Mouse (Mus musculus): ENCODE results near the gene Zfp609. TPM values are rescaled to one million over a fixed set of nuclear protein-coding genes. Genes with fewer than 3 reads are reported as not detected.

The Zfp609 gene
- polyA plus RNA-seq, 1 experiment from 2014 or later, result 8.1 TPM

DNA sequence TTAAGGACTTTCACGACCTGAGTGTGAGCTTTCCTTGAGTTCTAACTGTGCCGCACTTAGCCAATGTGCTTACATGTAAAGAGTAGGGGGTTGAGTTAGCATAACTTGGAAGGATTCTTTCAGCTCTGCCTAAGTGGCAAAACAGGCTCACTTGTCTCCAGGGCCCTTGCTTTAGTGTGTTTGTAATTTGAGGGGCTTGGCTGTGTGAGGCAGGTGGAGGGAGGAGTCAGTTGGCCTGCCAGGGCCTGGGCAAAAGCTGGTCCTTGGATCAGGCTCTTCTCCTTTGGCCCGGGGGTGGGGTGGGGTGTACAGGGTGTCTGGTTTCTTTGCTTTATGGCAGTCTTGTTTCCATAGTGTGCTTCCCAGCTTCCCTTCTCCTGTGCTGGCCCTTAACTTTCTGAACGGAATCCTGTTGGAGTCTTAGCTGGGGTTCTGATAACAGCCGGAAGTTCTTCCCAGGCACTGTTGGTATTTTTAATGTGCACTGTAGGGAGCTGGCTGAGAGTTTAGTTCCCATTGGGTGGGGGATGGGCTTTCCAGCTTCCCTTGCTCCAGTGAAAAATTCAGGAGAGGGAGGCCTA is 148.1 kb downstream of the Zfp609 start:
- H3K4me2 ChIP-seq (replicated peaks), result peak overlapping the region; percentile 89
- WGBS, result under 1% methylated on average over 5 of the region's 5 CpGs
- peaks cover 51% of the 10 kb centered on the region for H3K4me1 ChIP-seq
- 0 out of 2 replicates have a peak, but pooled peaks cover 3% of the 10 kb centered on the region for H3K36me3 ChIP-seq
- H3K4me3 ChIP-seq, result peak overlapping the region; percentile 68
- peak; percentile 67 for ATAC-seq (ENCODE audit: low FRiP score, low read depth)
- peak overlapping the region; percentile 46 for H3K9ac ChIP-seq
- H3K27ac ChIP-seq, result peak overlapping the region; percentile 87
- H3K9me3 ChIP-seq, result no peaks in the 10 kb centered on the region
- H3K27me3 ChIP-seq, result no peaks in the 10 kb centered on the region

DNA sequence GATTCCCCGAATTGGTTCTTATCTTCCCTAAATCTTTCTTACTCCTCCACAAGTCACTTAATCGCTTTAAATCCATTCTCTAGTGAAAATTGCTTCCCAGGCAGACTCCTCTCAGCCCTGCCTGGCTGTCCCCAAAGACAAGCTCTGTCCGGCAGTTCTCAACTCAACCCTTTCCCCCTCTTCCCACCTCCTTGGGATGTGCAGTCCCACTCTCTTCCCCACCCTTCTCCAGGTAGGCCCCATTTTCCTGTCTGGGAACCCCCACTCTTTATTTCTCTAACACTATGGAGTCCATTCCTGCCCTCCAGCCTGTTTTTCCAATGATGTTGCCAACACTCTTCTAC is 150.3 kb downstream of the Zfp609 start:
- Histone ChIP-seq H3K27ac (peak overlapping the region; percentile 69; the same call in 1 of the 2 replicates), H3K9ac (peak overlapping the region; percentile 82), H3K9me3 (no peaks in the 10 kb centered on the region), H3K4me1 (peaks cover 58% of the 10 kb centered on the region), H3K4me2 (replicated peaks) (peak overlapping the region; percentile 89), H3K27me3 (no peaks in the 10 kb centered on the region), H3K36me3 (0 out of 2 replicates have a peak, but pooled peaks cover 3% of the 10 kb centered on the region), H3K4me3 (peak overlapping the region; percentile 68)
- ATAC-seq (ENCODE audit: low FRiP score, low read depth), result no peak
- WGBS, result 5% methylated on average over 3 of the region's 3 CpGs

DNA sequence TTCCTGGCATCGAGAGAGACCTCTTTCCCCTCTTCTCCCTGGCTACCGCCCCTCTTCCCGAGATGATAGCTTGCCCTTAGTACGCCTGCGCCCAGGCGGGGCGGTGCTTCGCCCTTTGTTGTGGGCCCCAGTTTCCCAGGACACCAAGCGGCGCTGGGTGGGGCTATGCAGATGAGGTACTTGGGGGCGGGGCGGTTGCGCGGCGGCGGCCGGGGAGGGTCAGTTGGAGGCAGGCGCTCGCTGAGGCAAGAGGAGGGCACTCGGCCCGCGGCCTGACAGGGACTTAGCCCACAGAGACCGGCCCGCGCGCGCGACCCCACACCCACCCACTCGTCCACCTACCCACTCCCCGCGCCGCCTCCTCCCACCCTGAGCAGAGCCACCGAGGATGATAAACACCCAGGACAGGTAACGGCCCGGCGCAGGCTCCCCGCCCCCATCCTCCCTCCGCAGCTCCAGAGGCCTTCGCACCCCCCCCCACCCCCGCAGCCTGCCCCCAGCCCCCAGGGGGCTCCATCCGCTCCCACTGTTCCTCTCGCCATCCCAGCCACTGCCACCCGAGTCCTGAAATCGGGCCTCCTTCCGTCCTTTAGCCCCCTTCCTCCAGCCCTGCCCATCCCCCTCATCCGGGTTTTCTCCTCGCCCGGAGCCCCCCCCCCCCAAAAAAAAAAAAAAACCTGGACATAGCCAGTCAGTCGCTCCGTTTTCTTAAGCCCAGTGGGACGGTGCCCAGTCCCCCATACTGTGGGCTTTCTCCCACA is 150.8 kb downstream of the Zfp609 start:
- no peak overlapping the region; the same call in 1 of the 2 replicates for H3K27ac ChIP-seq
- no peaks in the 10 kb centered on the region for H3K9me3 ChIP-seq
- peak; percentile 96 for ATAC-seq (ENCODE audit: low FRiP score, low read depth)
- H3K4me2 ChIP-seq (replicated peaks), result peak overlapping the region; percentile 89
- 0 out of 2 replicates have a peak, but pooled peaks cover 3% of the 10 kb centered on the region for H3K36me3 ChIP-seq
- peak overlapping the region; percentile 68 for H3K4me3 ChIP-seq
- H3K9ac ChIP-seq, result peak overlapping the region; percentile 82
- WGBS, result 1% methylated on average over 40 of the region's 51 CpGs
- H3K4me1 ChIP-seq, result peaks cover 57% of the 10 kb centered on the region
- H3K27me3 ChIP-seq, result no peaks in the 10 kb centered on the region

DNA sequence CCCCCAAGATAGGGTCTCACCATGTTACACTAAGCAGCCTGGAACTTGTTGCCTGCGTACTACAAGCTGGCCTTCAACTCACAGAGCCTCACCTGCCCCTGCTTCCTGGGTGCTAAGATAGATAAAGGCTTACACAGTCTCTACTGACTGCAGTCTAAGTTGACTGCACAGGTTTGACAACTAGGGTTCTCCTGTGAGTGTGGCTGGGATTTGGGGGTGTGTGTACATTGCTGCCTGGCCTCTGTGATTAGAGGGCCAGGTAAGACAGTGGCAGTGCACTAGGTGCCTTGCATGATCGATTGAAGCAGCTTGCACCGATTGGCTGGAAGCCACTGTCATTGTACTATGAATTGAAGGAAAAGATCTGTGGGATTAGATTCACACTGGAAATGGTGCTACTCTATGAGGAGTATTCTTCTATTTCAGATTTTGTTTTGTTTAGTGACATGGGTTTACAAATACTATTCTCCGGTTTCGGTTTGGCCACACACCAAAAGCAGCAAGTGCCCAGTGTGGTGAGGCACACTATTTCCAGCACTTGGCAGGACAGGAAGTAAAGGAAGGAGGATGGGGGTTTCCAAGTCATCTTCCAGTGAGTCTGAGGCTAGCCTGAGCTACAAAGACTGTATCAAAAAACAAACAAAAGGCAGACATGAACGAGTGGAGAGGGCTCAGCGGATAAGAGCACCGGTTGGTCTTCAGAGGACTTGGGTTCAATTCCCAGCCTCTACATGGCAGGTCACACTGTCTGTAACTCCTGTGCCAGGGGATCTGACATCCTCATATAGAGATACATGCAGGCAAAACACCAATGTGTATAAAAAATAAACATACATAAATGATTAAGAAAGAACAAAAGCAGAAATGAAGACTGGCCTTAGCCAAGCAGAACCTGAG is 151.7 kb downstream of the Zfp609 start:
- Histone ChIP-seq H3K27me3 (no peaks in the 10 kb centered on the region), H3K9me3 (no peaks in the 10 kb centered on the region), H3K9ac (peak overlapping the region; percentile 58), H3K4me3 (peak overlapping the region; percentile 68), H3K4me2 (replicated peaks) (peak overlapping the region; percentile 89), H3K4me1 (peaks cover 53% of the 10 kb centered on the region), H3K36me3 (0 out of 2 replicates have a peak, but pooled peaks cover 2% of the 10 kb centered on the region), H3K27ac (peak overlapping the region; percentile 33; the same call in 1 of the 2 replicates)
- ATAC-seq (ENCODE audit: low FRiP score, low read depth), result peak; percentile 12
- WGBS, result 53% methylated on average over 8 of the region's 8 CpGs

DNA sequence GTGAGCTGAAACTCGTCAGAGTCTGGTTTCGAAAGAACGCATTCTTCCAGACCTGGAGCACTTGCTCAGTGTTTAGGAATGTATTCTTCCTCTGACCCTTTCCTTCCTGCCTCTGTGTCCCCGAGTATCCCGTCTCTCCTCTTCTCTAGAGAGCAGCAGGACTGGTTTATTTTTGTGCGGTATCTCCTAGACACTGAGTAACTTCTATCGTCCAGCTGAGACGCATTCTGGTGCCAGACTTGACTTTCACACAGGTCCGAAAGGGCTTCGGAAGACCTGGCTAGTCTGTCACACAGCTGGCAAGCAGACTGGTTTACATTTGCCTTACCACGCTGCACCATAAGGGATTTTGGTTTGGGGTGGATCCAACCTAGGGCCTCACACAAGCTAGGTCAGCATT is 154.4 kb downstream of the Zfp609 start:
- Histone ChIP-seq H3K27ac (peak overlapping the region; percentile 67; the same call in 1 of the 2 replicates), H3K4me1 (peaks cover 26% of the 10 kb centered on the region), H3K36me3 (no peaks in the 10 kb centered on the region), H3K4me3 (no peak overlapping the region), H3K27me3 (no peaks in the 10 kb centered on the region), H3K9me3 (no peaks in the 10 kb centered on the region), H3K9ac (no peak overlapping the region), H3K4me2 (replicated peaks) (no peak overlapping the region)
- 69% methylated on average over 11 of the region's 11 CpGs for WGBS
- ATAC-seq (ENCODE audit: low FRiP score, low read depth), result no peak

DNA sequence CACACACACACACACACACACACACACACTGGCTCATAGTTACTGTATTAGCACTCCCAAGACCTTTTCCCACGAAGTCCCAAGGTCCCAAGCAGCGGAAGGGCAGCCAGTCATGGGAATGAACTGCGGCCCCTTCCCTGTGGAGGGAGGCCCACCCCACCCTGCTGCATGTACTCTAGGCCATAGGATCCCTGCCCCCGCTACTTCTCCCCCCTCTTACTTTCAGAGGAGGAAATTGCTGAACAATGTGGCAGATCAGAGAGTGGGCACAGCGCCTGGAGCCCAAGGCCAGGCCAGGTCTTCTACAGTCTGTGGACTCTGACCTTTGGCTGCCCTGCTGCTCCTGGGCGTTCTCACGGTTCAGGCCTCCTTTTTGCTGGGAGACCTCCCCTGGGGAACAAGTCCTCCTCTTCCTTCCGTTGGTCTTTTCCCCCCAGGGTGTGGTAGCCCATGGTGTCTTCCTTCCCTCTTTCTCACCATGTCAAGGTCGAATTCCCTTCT is 155.9 kb downstream of the Zfp609 start:
- H3K4me1 ChIP-seq, result peaks cover 16% of the 10 kb centered on the region
- no peak overlapping the region for H3K27ac ChIP-seq
- no peak overlapping the region for H3K4me3 ChIP-seq
- no peaks in the 10 kb centered on the region for H3K9me3 ChIP-seq
- ATAC-seq (ENCODE audit: low FRiP score, low read depth), result no peak
- no peaks in the 10 kb centered on the region for H3K36me3 ChIP-seq
- no peaks in the 10 kb centered on the region for H3K27me3 ChIP-seq
- H3K9ac ChIP-seq, result no peak overlapping the region
- 63% methylated on average over 9 of the region's 9 CpGs for WGBS
- no peak overlapping the region for H3K4me2 ChIP-seq (replicated peaks)

DNA sequence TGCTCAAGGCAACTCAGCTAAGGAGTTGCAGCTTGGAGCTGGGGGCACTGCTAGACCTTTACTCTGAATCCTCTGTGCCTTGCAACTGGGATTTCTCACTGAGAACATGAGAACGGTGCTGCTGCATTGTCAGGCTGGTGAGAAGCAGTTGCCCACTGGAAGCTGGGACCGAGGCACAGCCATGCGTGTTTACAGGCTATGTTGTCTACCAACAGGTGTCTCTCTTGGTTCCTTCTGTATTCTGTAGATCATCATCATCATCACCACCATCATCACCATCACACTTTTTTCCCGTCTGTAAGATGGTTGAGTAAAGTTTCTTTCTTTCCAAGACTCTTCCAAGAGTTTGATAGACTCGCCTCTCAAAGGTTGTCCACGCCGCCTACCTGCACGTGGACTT is 159.7 kb downstream of the Zfp609 start, which contains the start of gene Oaz2:
TSS of gene Oaz2 (plus strand) at position 301 of the 400 bp plus-strand sequence.
- Histone ChIP-seq H3K36me3 (no peaks in the 10 kb centered on the region), H3K9ac (no peak within 1 kb of the TSS), H3K4me1 (peaks cover 6% of the 10 kb centered on the region), H3K9me3 (no peaks in the 10 kb centered on the region), H3K27ac (no peak within 1 kb of the TSS), H3K27me3 (no peaks in the 10 kb centered on the region), H3K4me2 (replicated peaks) (no peak within 1 kb of the TSS), H3K4me3 (no peak within 1 kb of the TSS)
- ATAC-seq (ENCODE audit: low FRiP score, low read depth), result no peak
- WGBS, result 90% methylated on average over 8 of the region's 8 CpGs

DNA sequence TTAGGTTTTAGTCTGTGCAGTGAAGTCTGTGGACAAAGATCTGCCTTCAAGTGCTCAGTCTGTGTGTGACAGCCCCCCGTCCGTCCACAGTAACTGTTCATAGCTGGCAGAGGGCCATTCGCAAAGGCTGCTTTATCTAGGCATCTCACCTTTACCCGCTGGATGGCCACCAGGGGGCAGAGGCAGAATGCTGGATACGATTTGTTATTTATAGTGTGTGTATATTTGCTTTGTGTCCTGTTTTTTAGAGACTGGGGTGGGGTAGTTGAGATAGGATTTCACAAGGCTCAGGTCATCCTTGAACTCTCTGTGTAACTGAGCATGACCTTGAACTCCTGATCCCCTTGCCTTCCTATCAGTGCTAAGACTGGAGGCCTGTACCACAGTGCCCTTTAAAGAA is 161.3 kb downstream of the Zfp609 start:
- no peaks in the 10 kb centered on the region for H3K4me1 ChIP-seq
- H3K9ac ChIP-seq, result no peak overlapping the region
- H3K27me3 ChIP-seq, result no peaks in the 10 kb centered on the region
- no peak overlapping the region for H3K27ac ChIP-seq
- WGBS, result 17% methylated on average over 5 of the region's 5 CpGs
- no peaks in the 10 kb centered on the region for H3K9me3 ChIP-seq
- H3K4me3 ChIP-seq, result no peak overlapping the region
- H3K36me3 ChIP-seq, result no peaks in the 10 kb centered on the region
- H3K4me2 ChIP-seq (replicated peaks), result no peak overlapping the region
- no peak for ATAC-seq (ENCODE audit: low FRiP score, low read depth)

DNA sequence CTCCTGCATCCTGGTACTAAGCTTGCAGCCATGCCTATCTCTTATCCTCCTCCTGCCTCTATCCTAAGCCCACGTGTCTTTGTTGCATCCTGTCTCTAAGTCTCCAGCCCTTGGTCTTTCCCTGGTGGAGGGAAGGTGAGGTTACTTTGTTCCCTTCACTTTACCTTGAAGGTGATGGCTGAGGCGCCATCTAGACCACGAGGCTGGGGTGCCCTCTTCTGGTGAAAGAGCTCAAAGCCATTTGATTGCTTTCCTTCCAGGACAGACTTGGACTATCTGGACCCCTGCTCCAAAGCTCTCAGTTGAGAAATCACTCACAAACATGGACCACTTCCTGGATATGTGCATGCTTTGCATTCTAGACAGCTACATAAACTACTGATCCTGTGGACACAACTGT is 163.2 kb downstream of the Zfp609 start:
- Histone ChIP-seq H3K9ac (no peak overlapping the region), H3K4me2 (replicated peaks) (no peak overlapping the region), H3K4me1 (peaks cover 5% of the 10 kb centered on the region; the same call in 1 of the 2 replicates), H3K4me3 (no peak overlapping the region), H3K9me3 (no peaks in the 10 kb centered on the region), H3K36me3 (no peaks in the 10 kb centered on the region), H3K27ac (no peak overlapping the region), H3K27me3 (no peaks in the 10 kb centered on the region)
- peak; percentile 44; the same call in 1 of the 2 replicates for ATAC-seq (ENCODE audit: low FRiP score, low read depth)
- whole genome bisulfite sequencing, result 1% methylated on average over 3 of the region's 3 CpGs

DNA sequence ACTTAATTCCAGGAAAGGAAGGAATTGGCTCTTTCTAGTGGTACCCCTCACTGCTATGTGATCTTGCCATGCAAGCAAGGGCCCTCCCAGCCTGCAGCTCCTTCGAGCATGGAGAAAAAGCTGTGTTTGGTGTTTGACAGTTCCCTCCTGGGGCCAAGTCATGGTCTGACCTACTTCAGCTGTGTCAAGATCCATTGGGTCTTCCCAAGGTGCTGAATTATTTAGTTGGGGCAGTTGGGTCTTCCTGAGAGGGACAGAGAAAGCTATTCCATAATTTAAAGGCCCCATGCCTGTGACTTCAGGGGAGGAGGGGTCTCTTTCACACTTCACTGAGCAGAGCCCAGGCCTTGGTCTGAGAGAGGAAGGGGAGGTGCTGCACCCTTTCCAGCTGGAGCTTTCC is 165.9 kb downstream of the Zfp609 start:
- 64% methylated on average over 1 of the region's 1 CpGs for WGBS
- Histone ChIP-seq H3K27me3 (no peaks in the 10 kb centered on the region), H3K4me3 (no peak overlapping the region), H3K27ac (no peak overlapping the region), H3K9me3 (no peaks in the 10 kb centered on the region), H3K4me1 (peaks cover 5% of the 10 kb centered on the region; the same call in 1 of the 2 replicates), H3K4me2 (replicated peaks) (no peak overlapping the region), H3K9ac (no peak overlapping the region), H3K36me3 (no peaks in the 10 kb centered on the region)
- no peak for ATAC-seq (ENCODE audit: low FRiP score, low read depth)

DNA sequence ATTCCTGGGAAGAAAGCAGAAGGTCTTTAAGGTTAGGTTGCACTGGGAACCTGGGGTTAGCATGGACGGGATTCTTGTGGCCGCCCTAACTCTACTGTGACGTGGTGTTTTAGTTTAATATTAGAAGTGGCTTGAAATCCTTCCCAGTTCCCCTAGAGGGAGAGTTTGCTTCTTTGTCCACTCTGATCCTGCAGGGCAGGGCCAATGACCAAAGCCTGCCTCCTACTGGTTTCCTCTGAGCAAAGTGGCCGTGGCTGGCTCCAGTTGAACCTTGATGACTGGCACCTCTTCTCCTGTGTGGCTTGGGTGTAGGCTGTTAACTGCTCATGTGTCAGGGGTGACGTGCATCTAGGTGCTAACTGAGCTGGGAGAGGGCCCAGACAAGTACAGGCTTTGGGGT is 166.3 kb downstream of the Zfp609 start:
- Histone ChIP-seq H3K27ac (no peak overlapping the region), H3K4me1 (peaks cover 5% of the 10 kb centered on the region; the same call in 1 of the 2 replicates), H3K4me3 (no peak overlapping the region), H3K27me3 (no peaks in the 10 kb centered on the region), H3K36me3 (no peaks in the 10 kb centered on the region), H3K9me3 (no peaks in the 10 kb centered on the region), H3K9ac (no peak overlapping the region), H3K4me2 (replicated peaks) (no peak overlapping the region)
- ATAC-seq (ENCODE audit: low FRiP score, low read depth), result no peak
- 62% methylated on average over 5 of the region's 5 CpGs for WGBS

All from limb, embryonic 13.5 days (tissue).